Mouse (Mus musculus): ENCODE data around the gene Prkg1.

GRCm38 (mm10) chr19:30554467-30554881 lies 1210.4 kb downstream of the Prkg1 start:
- TF ChIP-seq POLR2A (IDR thresholded peaks at IDR 0.05; ENCODE audit: insufficient read depth, low read depth, low read length) = no peak
- TF ChIP-seq CTCF (IDR thresholded peaks at IDR 0.05) = peak; percentile 88
